Mouse (Mus musculus) MEL (cell line): ENCODE data around the gene Rfx2. TPM values are rescaled to one million over a fixed set of nuclear protein-coding genes. Genes with fewer than 3 reads are reported as not detected.

Source experiments
- DNase-seq: peaks from one replicate; pipeline ENCODE4 v3.0.0; 2011; ENCODE audit warnings: low read depth, low spot score
- H3K27ac ChIP-seq: 2 replicates; pipeline ENCODE4 v1.5.1; 2012; ENCODE audit warnings: low read depth, mild to moderate bottlenecking, control low read depth, low read length, moderate library complexity; ENCODE audit not compliant: control insufficient read depth
- H3K27me3 ChIP-seq, 2 experiments: fragments of 150-350 bp in 1 of 2; sonication (generic) in 1 of 2; 2 replicates each; pipeline ENCODE4 v1.6.1; 2012; ENCODE audit warnings: low read length in 2 of 2, mild to moderate bottlenecking in 2 of 2, improper control_type of control experiment in 1 of 2, moderate library complexity in 1 of 2; ENCODE audit not compliant: insufficient read depth in 2 of 2, control insufficient read depth in 1 of 2
- H3K36me3 ChIP-seq, 2 experiments: 2 replicates each; pipeline ENCODE4 v1.6.1; 2012 to 2014; ENCODE audit warnings: low read length in 2 of 2, improper control_type of control experiment in 1 of 2, inconsistent platforms in 1 of 2, mild to moderate bottlenecking in 1 of 2; ENCODE audit not compliant: insufficient read depth in 2 of 2, control insufficient read depth in 1 of 2
- H3K4me1 ChIP-seq, 2 experiments: fragments of 150-350 bp in 1 of 2; sonication (generic) in 1 of 2; 2 replicates each; pipeline ENCODE4 v1.6.1; 2012; ENCODE audit warnings: low read length in 2 of 2, improper control_type of control experiment in 1 of 2, mild to moderate bottlenecking in 1 of 2; ENCODE audit not compliant: insufficient read depth in 2 of 2, control insufficient read depth in 1 of 2
- H3K4me3 ChIP-seq, 2 experiments: fragments of 150-350 bp in 1 of 2; sonication (generic) in 1 of 2; 2 replicates each; pipeline ENCODE4 v1.5.1; 2012; ENCODE audit warnings: low read depth in 2 of 2, low read length in 2 of 2, mild to moderate bottlenecking in 2 of 2, moderate library complexity in 2 of 2, control low read depth in 1 of 2, improper control_type of control experiment in 1 of 2; ENCODE audit not compliant: control insufficient read depth in 1 of 2, insufficient read depth in 1 of 2
- H3K79me2 ChIP-seq: 2 replicates; pipeline ENCODE4 v1.6.1; 2012; ENCODE audit warnings: mild to moderate bottlenecking, low read length, moderate library complexity; ENCODE audit not compliant: control insufficient read depth, poor library complexity, insufficient read depth
- H3K9ac ChIP-seq: 2 replicates; pipeline ENCODE4 v1.6.1; 2012; ENCODE audit warnings: low read depth, mild to moderate bottlenecking, control low read depth, low read length, moderate library complexity; ENCODE audit not compliant: control insufficient read depth, poor library complexity, severe bottlenecking
- H3K9me3 ChIP-seq: fragments of 150-350 bp; sonication (generic); replicated peaks from 2 replicates; pipeline ENCODE4 v1.6.1; 2012; ENCODE audit warnings: mild to moderate bottlenecking, low read length, improper control_type of control experiment, moderate library complexity; ENCODE audit not compliant: insufficient read depth
- CHD1 ChIP-seq: IDR thresholded peaks from 2 replicates; pipeline ENCODE4 v1.6.1; 2012; ENCODE audit warnings: low read depth, mild to moderate bottlenecking, inconsistent platforms, low read length, improper control_type of control experiment
- CHD2 ChIP-seq: IDR thresholded peaks from 2 replicates; pipeline ENCODE4 v1.6.1; 2011; ENCODE audit warnings: low read length, improper control_type of control experiment
- E2F4 ChIP-seq: IDR thresholded peaks from 2 replicates; pipeline ENCODE4 v1.6.1; 2011; ENCODE audit warnings: low read depth, low read length, improper control_type of control experiment, borderline replicate concordance
- GABPA ChIP-seq: IDR thresholded peaks from 2 replicates; pipeline ENCODE4 v1.6.1; 2012; ENCODE audit warnings: low read depth, mild to moderate bottlenecking, inconsistent platforms, low read length, improper control_type of control experiment, moderate library complexity
- HCFC1 ChIP-seq: IDR thresholded peaks from 2 replicates; pipeline ENCODE4 v1.6.1; 2012; ENCODE audit warnings: low read depth, mild to moderate bottlenecking, inconsistent platforms, low read length, improper control_type of control experiment, moderate library complexity
- MAFK ChIP-seq: IDR thresholded peaks from 2 replicates; pipeline ENCODE4 v1.6.1; 2011; ENCODE audit warnings: low read depth, mild to moderate bottlenecking, low read length, improper control_type of control experiment, borderline replicate concordance
- MAX ChIP-seq: IDR thresholded peaks from 2 replicates; pipeline ENCODE4 v1.6.1; 2011; ENCODE audit warnings: low read length, improper control_type of control experiment
- MEF2A ChIP-seq: IDR thresholded peaks from 2 replicates; pipeline ENCODE4 v1.6.1; 2014; ENCODE audit warnings: low read depth, mild to moderate bottlenecking, inconsistent platforms, low read length, improper control_type of control experiment; ENCODE audit not compliant: poor library complexity, insufficient replicate concordance, severe bottlenecking; ENCODE audit errors: extremely low read depth
- MXI1 ChIP-seq: IDR thresholded peaks from 2 replicates; pipeline ENCODE4 v1.6.1; 2011; ENCODE audit warnings: mild to moderate bottlenecking, low read depth, low read length, improper control_type of control experiment
- MYC ChIP-seq: IDR thresholded peaks from 2 replicates; pipeline ENCODE4 v1.6.1; 2011; ENCODE audit warnings: low read depth, mild to moderate bottlenecking, low read length, improper control_type of control experiment, moderate library complexity
- NRF1 ChIP-seq: IDR thresholded peaks from 2 replicates; pipeline ENCODE4 v1.6.1; 2014; ENCODE audit warnings: low read depth, mild to moderate bottlenecking, inconsistent platforms, low read length, improper control_type of control experiment, moderate library complexity; ENCODE audit not compliant: poor library complexity, insufficient read depth, severe bottlenecking
- POLR2A ChIP-seq, 2 experiments: IDR thresholded peaks; 2 replicates each; pipeline ENCODE4 v1.6.1; 2011 to 2012; ENCODE audit warnings: low read length in 2 of 2, mild to moderate bottlenecking in 2 of 2, control low read depth in 1 of 2, improper control_type of control experiment in 1 of 2, low read depth in 1 of 2, moderate library complexity in 1 of 2; ENCODE audit not compliant: control insufficient read depth in 1 of 2, insufficient read depth in 1 of 2, poor library complexity in 1 of 2
- POLR2AphosphoS5 ChIP-seq: IDR thresholded peaks from 2 replicates; pipeline ENCODE4 v1.6.1; 2012; ENCODE audit warnings: low read depth, borderline replicate concordance, mild to moderate bottlenecking, inconsistent platforms, low read length, moderate library complexity, mixed read lengths
- RAD21 ChIP-seq: IDR thresholded peaks from 2 replicates; pipeline ENCODE4 v1.6.1; 2011; ENCODE audit warnings: mild to moderate bottlenecking, low read depth, low read length, improper control_type of control experiment
- SIN3A ChIP-seq: IDR thresholded peaks from 2 replicates; pipeline ENCODE4 v1.6.1; 2012; ENCODE audit warnings: low read length, improper control_type of control experiment, inconsistent platforms
- TAL1 ChIP-seq: IDR thresholded peaks from 2 replicates; pipeline ENCODE4 v1.6.1; 2012; ENCODE audit warnings: mild to moderate bottlenecking, inconsistent platforms, low read length, moderate library complexity, mixed read lengths
- TBP ChIP-seq: IDR thresholded peaks from 2 replicates; pipeline ENCODE4 v1.8.0; 2011; ENCODE audit warnings: low read depth, low read length, improper control_type of control experiment
- TCF12 ChIP-seq: IDR thresholded peaks from 2 replicates; pipeline ENCODE4 v1.6.1; 2014; ENCODE audit warnings: low read depth, mild to moderate bottlenecking, inconsistent platforms, low read length, improper control_type of control experiment, moderate library complexity
- USF1 ChIP-seq: IDR thresholded peaks from 2 replicates; pipeline ENCODE4 v1.6.1; 2014; ENCODE audit warnings: low read depth, mild to moderate bottlenecking, inconsistent platforms, low read length, improper control_type of control experiment, moderate library complexity
- USF2 ChIP-seq, 2 experiments: IDR thresholded peaks; 2 replicates each; pipeline ENCODE4 v1.6.1; 2011 to 2012; ENCODE audit warnings: improper control_type of control experiment in 2 of 2, low read length in 2 of 2, borderline replicate concordance in 1 of 2, inconsistent platforms in 1 of 2, low read depth in 1 of 2, mild to moderate bottlenecking in 1 of 2; ENCODE audit not compliant: insufficient read depth in 1 of 2
- ZKSCAN1 ChIP-seq: IDR thresholded peaks from 2 replicates; pipeline ENCODE4 v1.6.1; 2012; ENCODE audit warnings: low read depth, mild to moderate bottlenecking, inconsistent platforms, low read length, improper control_type of control experiment, moderate library complexity
- ZMIZ1 ChIP-seq: IDR thresholded peaks from 2 replicates; pipeline ENCODE4 v1.6.1; 2012; ENCODE audit warnings: low read depth, mild to moderate bottlenecking, inconsistent platforms, low read length, improper control_type of control experiment, moderate library complexity
- polyA plus RNA-seq, 2 experiments: library from polyadenylated mRNA; stranded (reverse) in 1 of 2; unstranded in 1 of 2; fragments of >175 nt in 1 of 2; fragments of >200 nt in 1 of 2; gene quantifications; 2 replicates each; pipeline versions ENCODE4 v1.2.1 to v1.2.4; 2012; ENCODE audit warnings: low replicate concordance in 2 of 2, low read depth in 1 of 2; ENCODE audit not compliant: insufficient read length in 2 of 2, insufficient read depth in 1 of 2, missing spikeins in 1 of 2
- total RNA-seq: library from RNA; depleted of rRNA; stranded (reverse); fragments of 300-350 nt; gene quantifications from 2 replicates; pipeline ENCODE4 v1.2.3, GENCODE M21; 2012

Rfx2 gene
- total and polyA plus RNA-seq, 3 experiments: 7.5 to 29.2 TPM; not detected in 1

DNA sequence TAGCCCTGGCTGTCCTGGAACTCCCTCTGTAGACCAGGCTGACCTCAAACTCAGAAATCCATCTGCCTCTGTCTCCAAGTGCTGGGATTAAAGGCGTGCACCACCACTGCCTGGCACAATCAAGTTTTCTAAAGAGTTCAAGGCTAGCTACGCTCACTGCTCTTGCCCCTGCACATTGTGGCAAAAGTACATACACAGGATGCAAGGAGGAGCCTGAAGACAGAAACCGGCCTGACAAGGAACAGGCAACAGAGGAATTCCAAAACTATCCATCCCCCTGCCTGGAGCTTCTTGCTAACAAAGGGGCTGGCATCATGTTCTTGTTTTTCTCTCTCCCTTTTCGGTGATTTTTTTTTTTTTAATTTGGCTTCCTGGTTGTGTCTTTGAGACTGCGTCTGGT lies 86.6 kb downstream of the Rfx2 start:
- H3K9ac ChIP-seq: no peak overlapping the region
- DNase-seq: no peak
- no peaks in the 10 kb centered on the region for H3K4me1 ChIP-seq
- TF ChIP-seq MYC (no peak), SIN3A (no peak), TBP (no peak), TCF12 (no peak), GABPA (no peak), POLR2AphosphoS5 (no peak), RAD21 (no peak), HCFC1 (no peak)
- no peak overlapping the region for H3K27ac ChIP-seq
- no peaks in the 10 kb centered on the region for H3K79me2 ChIP-seq
- no peaks in the 10 kb centered on the region for H3K36me3 ChIP-seq
- H3K27me3 ChIP-seq: no peaks in the 10 kb centered on the region
- H3K4me3 ChIP-seq: no peak overlapping the region
- no peaks in the 10 kb centered on the region for H3K9me3 ChIP-seq

DNA sequence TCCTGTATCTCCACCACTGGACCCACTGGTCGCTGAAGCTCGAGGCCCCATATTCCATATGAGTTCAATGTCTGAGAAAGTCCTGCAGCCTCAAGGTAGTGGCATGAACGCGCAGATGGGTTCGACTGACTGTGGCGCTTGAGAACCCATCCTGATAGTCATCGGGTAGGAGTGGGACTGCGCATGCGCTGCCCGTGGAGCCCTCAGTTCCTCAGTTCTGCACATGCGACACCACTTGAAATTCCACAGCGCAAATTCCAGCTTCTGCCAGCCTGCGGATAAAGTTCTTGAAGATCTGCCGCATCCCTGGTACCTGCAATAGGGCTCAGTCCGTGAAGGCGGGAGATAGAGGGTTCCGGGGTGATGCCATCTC lies 90.0 kb downstream of the Rfx2 start:
- Histone ChIP-seq H3K27ac (no peak overlapping the region), H3K4me3 (no peak overlapping the region), H3K4me1 (no peaks in the 10 kb centered on the region), H3K79me2 (no peaks in the 10 kb centered on the region), H3K9me3 (no peaks in the 10 kb centered on the region), H3K36me3 (no peaks in the 10 kb centered on the region), H3K27me3 (no peaks in the 10 kb centered on the region), H3K9ac (no peak overlapping the region)
- DNase-seq: no peak
- TF ChIP-seq USF2 (IDR thresholded peaks at IDR 0.05; ENCODE audit: borderline replicate concordance in 1 of 2, insufficient read depth in 1 of 2, low read depth in 1 of 2, low read length in 2 of 2) (no peak), MAFK (no peak), TCF12 (no peak)

DNA sequence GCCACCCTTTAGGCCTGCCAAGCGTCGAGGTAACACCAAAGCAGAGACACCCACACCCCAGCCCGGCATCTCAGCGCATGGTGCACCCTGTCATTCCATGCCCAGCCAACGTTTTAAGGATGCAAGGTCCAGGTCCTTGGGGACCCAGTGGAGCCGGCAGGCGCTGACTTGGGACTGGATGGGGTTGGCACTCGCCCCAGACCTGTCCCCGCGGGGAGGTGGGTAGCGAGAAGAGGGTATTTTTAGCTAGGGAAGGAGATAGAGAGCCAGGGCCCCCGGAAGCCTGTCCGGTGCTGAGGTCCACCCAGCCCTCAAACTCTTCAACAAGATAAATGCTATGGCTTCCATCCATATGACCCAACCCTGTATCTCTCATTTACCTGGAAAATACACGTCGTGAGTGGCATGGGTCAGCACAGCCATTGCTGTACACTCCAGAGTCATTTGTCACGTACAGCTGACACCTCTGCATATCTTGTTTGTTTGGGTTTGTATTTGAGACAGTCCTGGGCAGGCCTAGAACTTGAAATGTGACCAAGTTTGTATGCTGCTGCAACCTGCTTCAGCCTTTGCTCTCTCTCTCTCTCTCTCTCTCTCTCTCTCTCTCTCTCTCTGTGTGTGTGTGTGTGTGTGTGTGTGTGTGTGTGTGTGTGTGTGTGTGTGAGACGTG lies 90.6 kb downstream of the Rfx2 start:
- no peak overlapping the region for H3K27ac ChIP-seq
- no peaks in the 10 kb centered on the region for H3K36me3 ChIP-seq
- H3K4me3 ChIP-seq: no peak overlapping the region
- H3K79me2 ChIP-seq: no peaks in the 10 kb centered on the region
- no peaks in the 10 kb centered on the region for H3K9me3 ChIP-seq
- TF ChIP-seq MXI1 (no peak), USF1 (no peak), TCF12 (no peak), MAX (no peak), CHD2 (no peak), POLR2A (IDR thresholded peaks at IDR 0.05; ENCODE audit: control insufficient read depth in 1 of 2, insufficient read depth in 1 of 2, low read depth in 1 of 2, low read length in 2 of 2, poor library complexity in 1 of 2) (no peak), MYC (no peak), ZKSCAN1 (no peak), NRF1 (no peak), POLR2AphosphoS5 (no peak), TAL1 (no peak), ZMIZ1 (no peak), MEF2A (no peak), CHD1 (no peak), E2F4 (no peak)
- no peaks in the 10 kb centered on the region for H3K4me1 ChIP-seq
- no peaks in the 10 kb centered on the region for H3K27me3 ChIP-seq
- DNase-seq: no peak
- no peak overlapping the region for H3K9ac ChIP-seq
